Mouse (Mus musculus): ENCODE data around the gene Taar7b. TPM values are rescaled to one million over a fixed set of nuclear protein-coding genes. Genes with fewer than 3 reads are reported as not detected.

The Taar7b gene
- polyA plus RNA-seq, 1 experiment from 2014 or later: not detected

DNA sequence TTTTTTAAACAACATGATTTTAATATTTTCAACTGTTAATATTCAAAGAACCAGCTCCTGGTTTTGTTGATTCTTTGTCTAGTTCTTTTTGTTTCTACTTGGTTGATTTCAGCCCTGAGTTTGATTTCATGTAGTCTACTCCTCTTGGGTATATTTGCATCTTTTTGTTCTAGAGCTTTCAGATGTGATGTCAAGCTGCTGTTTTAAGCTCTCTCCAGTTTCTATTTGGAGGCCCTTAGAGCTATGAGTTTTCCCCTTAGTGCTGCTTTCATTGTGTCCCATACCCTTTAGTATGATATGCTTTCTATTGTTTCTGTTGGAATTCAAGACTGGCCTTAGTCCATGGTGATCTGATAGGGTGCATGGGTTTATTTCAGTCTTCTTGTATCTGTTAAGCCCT, 31.6 kb downstream of the Taar7b start:
- H3K27me3 ChIP-seq (ENCODE audit: control insufficient read depth, insufficient read depth, low read length): no peaks in the 10 kb centered on the region
- ATAC-seq (ENCODE audit: insufficient number of reproducible peaks, insufficient read depth, low FRiP score, low read depth): no peak

DNA sequence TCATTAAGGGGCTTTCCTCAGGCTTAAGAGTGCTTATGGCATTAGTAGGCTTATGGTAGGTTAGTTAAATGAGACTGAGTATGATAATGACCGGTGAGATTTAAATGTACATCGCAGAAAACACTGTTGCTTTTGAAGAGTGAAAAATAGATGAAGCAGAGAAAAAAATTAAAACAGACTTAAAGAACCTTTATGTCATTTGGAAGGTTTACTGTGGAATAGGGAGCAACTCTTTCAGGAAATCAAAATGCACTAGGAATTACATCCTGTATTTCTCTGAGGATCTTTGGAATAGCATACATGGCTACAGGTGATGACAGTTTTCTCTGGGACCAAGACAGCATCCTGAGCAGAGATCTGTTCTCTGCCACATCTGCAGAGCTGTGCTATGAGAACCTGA, 37.6 kb downstream of the Taar7b start, which contains the start of gene Taar7e:
TSS of gene Taar7e (plus strand) at position 301 of the 400 bp plus-strand sequence.
- Histone ChIP-seq H3K27ac (ENCODE audit: low read length) (no peak within 1 kb of the TSS), H3K9ac (replicated peaks; ENCODE audit: low read depth, low read length) (no peak within 1 kb of the TSS), H3K36me3 (ENCODE audit: control insufficient read depth, insufficient read depth, low read length) (no peaks in the 10 kb centered on the region), H3K4me2 (replicated peaks; ENCODE audit: low read depth, low read length) (no peak within 1 kb of the TSS), H3K4me3 (ENCODE audit: low read depth, low read length) (no peak within 1 kb of the TSS), H3K9me3 (ENCODE audit: control insufficient read depth, low read depth, low read length) (no peaks in the 10 kb centered on the region), H3K4me1 (ENCODE audit: control insufficient read depth, insufficient read depth, low read length) (no peaks in the 10 kb centered on the region), H3K27me3 (ENCODE audit: control insufficient read depth, insufficient read depth, low read length) (no peaks in the 10 kb centered on the region)
- no peak for ATAC-seq (ENCODE audit: insufficient number of reproducible peaks, insufficient read depth, low FRiP score, low read depth)
- WGBS: 91% methylated on average over 2 of the region's 2 CpGs

More for the DNA sequence above, 31.6 kb downstream of the Taar7b start:
- Histone ChIP-seq H3K36me3 (ENCODE audit: control insufficient read depth, insufficient read depth, low read length) (no peaks in the 10 kb centered on the region), H3K4me3 (ENCODE audit: low read depth, low read length) (no peak overlapping the region), H3K4me1 (ENCODE audit: control insufficient read depth, insufficient read depth, low read length) (no peaks in the 10 kb centered on the region), H3K4me2 (replicated peaks; ENCODE audit: low read depth, low read length) (no peak overlapping the region), H3K9ac (replicated peaks; ENCODE audit: low read depth, low read length) (no peak overlapping the region), H3K27ac (ENCODE audit: low read length) (no peak overlapping the region), H3K9me3 (ENCODE audit: control insufficient read depth, low read depth, low read length) (no peaks in the 10 kb centered on the region)

DNA sequence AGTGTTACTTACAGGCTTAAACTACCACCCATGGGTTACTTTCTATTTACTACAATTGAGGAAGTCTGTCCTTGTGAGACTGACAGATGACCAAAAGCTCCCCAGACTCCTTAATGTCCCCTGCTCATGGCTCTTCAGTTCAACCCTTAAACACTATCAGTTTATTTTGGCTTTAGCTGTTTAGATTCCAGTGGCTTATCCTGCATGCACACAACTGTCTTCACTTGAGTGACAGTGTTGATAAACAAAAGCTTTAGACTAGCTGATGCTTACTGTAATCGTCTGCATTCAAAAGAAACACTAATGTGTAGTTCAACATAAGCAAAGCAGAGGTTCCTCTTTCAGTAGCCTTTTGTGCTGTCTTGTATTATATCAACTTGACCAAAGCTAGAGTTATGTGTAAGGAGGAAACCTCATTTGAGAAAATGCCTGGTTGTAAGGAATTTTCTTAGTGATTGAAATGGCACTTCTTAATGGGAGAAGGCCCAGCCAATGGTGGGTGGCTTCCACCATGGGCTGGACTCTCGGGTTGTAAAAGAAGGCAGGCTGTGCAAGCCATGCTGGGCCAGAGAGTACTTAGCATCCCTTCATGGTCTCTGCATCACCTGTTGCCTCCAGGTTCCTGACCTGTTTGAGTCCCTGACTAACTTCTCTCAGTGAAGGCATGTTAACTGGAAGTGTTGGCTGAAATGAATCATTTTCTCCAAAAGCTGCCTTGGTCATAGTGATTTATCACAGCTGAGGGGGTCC, 40.6 kb downstream of the Taar7b start:
- H3K4me1 ChIP-seq (ENCODE audit: control insufficient read depth, insufficient read depth, low read length): no peaks in the 10 kb centered on the region
- 38% methylated on average over 2 of the region's 2 CpGs for WGBS
- H3K27me3 ChIP-seq (ENCODE audit: control insufficient read depth, insufficient read depth, low read length): no peaks in the 10 kb centered on the region
- H3K4me2 ChIP-seq (replicated peaks; ENCODE audit: low read depth, low read length): no peak overlapping the region
- H3K4me3 ChIP-seq (ENCODE audit: low read depth, low read length): no peak overlapping the region
- H3K9me3 ChIP-seq (ENCODE audit: control insufficient read depth, low read depth, low read length): no peaks in the 10 kb centered on the region
- no peak overlapping the region for H3K27ac ChIP-seq (ENCODE audit: low read length)
- no peak overlapping the region for H3K9ac ChIP-seq (replicated peaks; ENCODE audit: low read depth, low read length)
- no peaks in the 10 kb centered on the region for H3K36me3 ChIP-seq (ENCODE audit: control insufficient read depth, insufficient read depth, low read length)
- no peak for ATAC-seq (ENCODE audit: insufficient number of reproducible peaks, insufficient read depth, low FRiP score, low read depth)

DNA sequence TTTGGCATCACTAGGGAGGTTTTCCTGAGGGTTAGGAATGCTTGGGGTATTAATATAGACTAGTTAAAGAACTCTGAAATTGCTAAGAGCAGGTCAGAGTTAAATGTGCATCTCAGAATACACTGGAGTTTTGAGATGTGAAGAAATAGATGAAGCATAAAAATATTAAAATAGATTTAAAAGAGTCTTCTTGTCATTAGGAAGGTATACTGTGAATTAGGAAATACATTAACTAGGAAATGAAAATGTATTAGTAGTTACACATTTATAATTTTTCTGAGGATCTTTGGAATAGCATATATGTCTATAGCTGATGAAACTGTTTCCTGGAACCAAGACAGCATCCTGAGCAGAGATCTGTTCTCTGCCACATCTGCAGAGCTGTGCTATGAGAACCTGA, 49.5 kb downstream of the Taar7b start, which contains the start of gene Taar7f:
TSS of gene Taar7f (plus strand) at position 301 of the 400 bp plus-strand sequence.
- no peak within 1 kb of the TSS for H3K4me2 ChIP-seq (replicated peaks; ENCODE audit: low read depth, low read length)
- H3K36me3 ChIP-seq (ENCODE audit: control insufficient read depth, insufficient read depth, low read length): no peaks in the 10 kb centered on the region
- no peak for ATAC-seq (ENCODE audit: insufficient number of reproducible peaks, insufficient read depth, low FRiP score, low read depth)
- no peak within 1 kb of the TSS for H3K4me3 ChIP-seq (ENCODE audit: low read depth, low read length)
- no peaks in the 10 kb centered on the region for H3K27me3 ChIP-seq (ENCODE audit: control insufficient read depth, insufficient read depth, low read length)
- no peaks in the 10 kb centered on the region for H3K4me1 ChIP-seq (ENCODE audit: control insufficient read depth, insufficient read depth, low read length)
- no peaks in the 10 kb centered on the region for H3K9me3 ChIP-seq (ENCODE audit: control insufficient read depth, low read depth, low read length)
- no peak within 1 kb of the TSS for H3K9ac ChIP-seq (replicated peaks; ENCODE audit: low read depth, low read length)
- no peak within 1 kb of the TSS for H3K27ac ChIP-seq (ENCODE audit: low read length)

Other genes starting within 250 kb of the Taar7b start
- 247 and 248 TPM in 2 replicates for gene Rps12, start 212.7 kb upstream of the Taar7b start, polyA plus RNA-seq (2014; fragmentation: Nextera tagmentation; extraction: Ambion mirVana)
- 17.3 and 23.7 TPM in 2 replicates for gene Slc18b1, start 203.0 kb upstream of the Taar7b start, polyA plus RNA-seq (2014; fragmentation: Nextera tagmentation; extraction: Ambion mirVana)
- gene Vnn3, start 148.5 kb upstream of the Taar7b start, polyA plus RNA-seq (2014; fragmentation: Nextera tagmentation; extraction: Ambion mirVana): 0.27 TPM in 1 of 2 replicates, not detected in the other
- gene Vnn1, start 105.3 kb upstream of the Taar7b start, polyA plus RNA-seq (2014; fragmentation: Nextera tagmentation; extraction: Ambion mirVana): 1.9 and 2.5 TPM in 2 replicates
- not detected in 2 replicates for gene Taar1, start 79.6 kb upstream of the Taar7b start, polyA plus RNA-seq (2014; fragmentation: Nextera tagmentation; extraction: Ambion mirVana)
- gene Taar2, start 61.4 kb upstream of the Taar7b start, polyA plus RNA-seq (2014; fragmentation: Nextera tagmentation; extraction: Ambion mirVana): not detected in 2 replicates
- not detected in 2 replicates for gene Taar3, start 50.4 kb upstream of the Taar7b start, polyA plus RNA-seq (2014; fragmentation: Nextera tagmentation; extraction: Ambion mirVana)
- gene Taar4, start 39.4 kb upstream of the Taar7b start, polyA plus RNA-seq (2014; fragmentation: Nextera tagmentation; extraction: Ambion mirVana): not detected in 2 replicates
- not detected in 2 replicates for gene Taar5, start 29.2 kb upstream of the Taar7b start, polyA plus RNA-seq (2014; fragmentation: Nextera tagmentation; extraction: Ambion mirVana)
- not detected in 2 replicates for gene Taar6, start 14.3 kb upstream of the Taar7b start, polyA plus RNA-seq (2014; fragmentation: Nextera tagmentation; extraction: Ambion mirVana)
- not detected in 2 replicates for gene Taar7a, start 6.5 kb upstream of the Taar7b start, polyA plus RNA-seq (2014; fragmentation: Nextera tagmentation; extraction: Ambion mirVana)
- gene Taar7d, start 27.3 kb downstream of the Taar7b start, polyA plus RNA-seq (2014; fragmentation: Nextera tagmentation; extraction: Ambion mirVana): not detected in 2 replicates
- not detected in 2 replicates for gene Taar7e, start 37.7 kb downstream of the Taar7b start, polyA plus RNA-seq (2014; fragmentation: Nextera tagmentation; extraction: Ambion mirVana)
- not detected in 2 replicates for gene Taar7f, start 49.6 kb downstream of the Taar7b start, polyA plus RNA-seq (2014; fragmentation: Nextera tagmentation; extraction: Ambion mirVana)
- gene Taar8a, start 76.6 kb downstream of the Taar7b start, polyA plus RNA-seq (2014; fragmentation: Nextera tagmentation; extraction: Ambion mirVana): not detected in 2 replicates
- gene Taar8b, start 92.4 kb downstream of the Taar7b start, polyA plus RNA-seq (2014; fragmentation: Nextera tagmentation; extraction: Ambion mirVana): not detected in 2 replicates
- not detected in 2 replicates for gene Taar8c, start 102.0 kb downstream of the Taar7b start, polyA plus RNA-seq (2014; fragmentation: Nextera tagmentation; extraction: Ambion mirVana)
- gene Taar9, start 109.6 kb downstream of the Taar7b start, polyA plus RNA-seq (2014; fragmentation: Nextera tagmentation; extraction: Ambion mirVana): not detected in 2 replicates
- 93.1 and 93.2 TPM in 2 replicates for gene Stx7, start 149.4 kb downstream of the Taar7b start, polyA plus RNA-seq (2014; fragmentation: Nextera tagmentation; extraction: Ambion mirVana)
- 11.2 and 16.1 TPM in 2 replicates for gene Moxd1, start 223.6 kb downstream of the Taar7b start, polyA plus RNA-seq (2014; fragmentation: Nextera tagmentation; extraction: Ambion mirVana)